Mouse (Mus musculus) mouse embryonic stem cell (cell line): ENCODE measurements at regions not wholly inside any gene's neighbourhood (a gene's known extent, or its start where the extent isn't known, plus 50 kb on each side); places are given as distances from the start of the nearest gene placed in this dataset.

Experiments
- in situ Hi-C, 2 experiments: fragments of 300-500 bp; cut with MboI; formaldehyde crosslinking; loops; 1 replicate in 1 of 2; 3 replicates in 1 of 2; pipeline ENCODE4 v1.14.3; 2019 to 2020; ENCODE audit warnings: low sequenced_read_pairs in 2 of 2, low pct_unique_long_range_greater_than_20kb in 1 of 2, mixed read lengths in 1 of 2; ENCODE audit not compliant: unreplicated experiment in 1 of 2

DNA sequence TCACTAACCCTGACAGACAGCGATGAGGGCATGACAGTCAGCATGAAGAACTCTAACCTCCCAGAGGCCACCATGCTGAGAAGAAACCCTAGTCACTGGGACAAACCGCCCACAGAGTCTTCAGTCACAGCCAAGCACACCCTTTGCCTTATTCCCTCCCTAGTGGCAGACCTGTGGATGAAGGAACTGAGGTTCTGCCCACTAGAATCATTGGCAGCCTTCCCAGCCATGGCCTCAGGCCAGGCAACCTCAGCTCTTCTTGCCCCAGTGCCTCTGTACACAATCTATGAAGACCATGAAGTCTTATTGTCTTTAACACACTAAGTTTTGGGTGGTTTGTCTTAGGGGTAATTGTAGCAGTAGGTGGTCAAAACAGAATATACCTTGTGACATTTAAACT, 219.5 kb downstream of the Rps15a start:
- in situ Hi-C loops = loop anchor here in 1 of 2 experiments (25.0 kb wide), 1 partner anchor 166 kb away; no protein-coding TSS in a partner anchor

DNA sequence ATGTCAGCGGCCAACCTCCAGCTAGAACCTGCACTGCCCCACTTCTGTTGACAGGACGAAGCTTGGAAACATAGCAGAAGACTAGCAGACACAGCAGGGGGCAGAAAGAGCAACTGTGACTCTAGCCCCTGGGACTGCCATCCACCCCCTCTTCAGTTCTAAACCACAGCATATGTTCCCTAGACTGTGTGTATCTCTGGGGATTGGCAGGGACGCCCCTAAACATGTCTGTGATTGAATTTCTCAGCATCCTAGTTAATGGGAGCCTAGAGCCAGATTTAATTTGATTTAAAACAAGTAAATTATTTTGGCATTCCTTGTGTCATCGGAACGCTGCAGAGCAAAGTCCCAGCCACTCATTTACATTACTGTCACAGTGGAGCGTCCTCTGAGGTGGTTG, 228.7 kb downstream of the Rps15a start:
- in situ Hi-C loops = loop anchor here in 1 of 2 experiments (25.0 kb wide), 1 partner anchor 175 kb away; no protein-coding TSS in a partner anchor

DNA sequence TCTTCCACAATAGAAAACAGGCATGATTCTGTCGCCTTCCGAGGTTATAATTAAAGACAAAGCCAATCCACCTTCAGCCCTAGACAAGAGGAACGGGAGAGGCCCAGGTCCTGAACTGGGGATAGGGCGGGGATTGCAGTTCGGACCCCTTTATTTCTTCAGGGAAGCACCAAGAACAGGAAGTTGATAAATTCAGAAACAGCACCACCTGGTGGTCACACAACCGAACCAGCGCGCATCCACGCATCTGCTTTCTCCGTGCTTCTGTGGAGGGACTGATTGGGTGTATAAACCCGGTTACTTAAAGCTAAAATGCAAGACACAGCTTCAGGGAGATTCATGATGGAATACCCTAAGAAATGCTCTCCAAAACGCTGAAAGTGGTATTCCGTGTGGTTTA, 233.2 kb downstream of the Rps15a start:
- in situ Hi-C loops = loop anchor here in 1 of 2 experiments (25.0 kb wide), 1 partner anchor 179 kb away; no protein-coding TSS in a partner anchor

DNA sequence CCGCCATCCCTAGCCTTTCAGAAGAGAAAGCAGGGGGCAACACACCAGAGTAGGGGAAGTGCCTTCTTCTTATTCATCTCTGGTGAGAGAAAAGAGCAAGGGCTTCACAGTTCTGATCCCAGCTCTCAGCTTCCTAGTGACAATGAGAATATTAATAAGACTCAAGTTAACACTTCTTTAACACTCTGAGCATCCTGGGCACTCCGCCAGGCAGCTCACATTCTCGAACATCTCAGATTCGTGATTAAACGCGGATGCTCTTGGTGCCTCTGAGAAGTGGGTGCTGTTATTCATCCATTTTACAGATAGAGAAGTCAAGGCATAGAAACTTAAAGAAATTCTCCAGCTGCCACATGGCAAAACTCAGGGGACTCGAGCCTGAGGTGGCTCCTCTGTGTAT, 237.1 kb downstream of the Rps15a start:
- in situ Hi-C loops = loop anchor here in 1 of 2 experiments (25.0 kb wide), 1 partner anchor 183 kb away; no protein-coding TSS in a partner anchor

DNA sequence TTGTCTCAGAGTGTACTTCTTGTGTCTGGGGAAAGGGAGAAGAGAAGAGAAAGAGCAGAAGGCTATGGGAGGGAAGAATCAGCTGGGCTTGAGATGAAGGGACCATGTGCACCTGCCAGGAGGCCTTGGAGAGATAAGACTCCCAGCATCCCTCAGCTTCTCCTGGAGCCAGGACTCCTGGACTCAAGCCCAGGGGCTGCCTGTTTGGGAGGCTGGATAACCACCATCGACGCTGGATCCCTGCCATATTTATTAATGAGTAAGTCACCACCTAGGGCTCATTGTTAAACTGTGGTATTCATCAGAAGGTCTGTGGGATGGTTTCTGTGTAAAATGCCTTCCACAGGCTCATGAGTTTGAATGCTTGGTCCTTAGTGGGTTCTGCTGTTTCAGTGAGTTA, 240.7 kb downstream of the Rps15a start:
- in situ Hi-C loops = loop anchor here in 1 of 2 experiments (25.0 kb wide), 1 partner anchor 187 kb away; no protein-coding TSS in a partner anchor

DNA sequence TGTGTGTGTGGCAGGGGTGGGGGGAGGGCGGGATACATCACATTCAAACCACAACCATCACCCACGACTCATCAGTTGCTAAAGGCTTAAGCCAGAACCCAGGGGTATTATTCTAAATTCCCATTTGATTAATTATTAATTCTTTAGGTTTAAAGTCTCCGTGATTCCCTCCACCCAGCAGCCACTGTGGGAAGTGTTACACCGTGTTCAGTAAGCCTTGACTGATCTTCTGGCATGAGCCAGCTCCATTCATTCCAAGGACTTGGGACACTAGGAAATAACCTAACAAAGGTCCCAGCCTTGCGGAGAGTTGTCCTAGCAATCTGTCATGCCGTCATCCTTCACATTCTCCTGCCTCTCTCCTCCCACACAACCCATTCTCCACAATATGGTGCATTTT, 256.6 kb downstream of the Rps15a start:
- in situ Hi-C loops = no loop called here

DNA sequence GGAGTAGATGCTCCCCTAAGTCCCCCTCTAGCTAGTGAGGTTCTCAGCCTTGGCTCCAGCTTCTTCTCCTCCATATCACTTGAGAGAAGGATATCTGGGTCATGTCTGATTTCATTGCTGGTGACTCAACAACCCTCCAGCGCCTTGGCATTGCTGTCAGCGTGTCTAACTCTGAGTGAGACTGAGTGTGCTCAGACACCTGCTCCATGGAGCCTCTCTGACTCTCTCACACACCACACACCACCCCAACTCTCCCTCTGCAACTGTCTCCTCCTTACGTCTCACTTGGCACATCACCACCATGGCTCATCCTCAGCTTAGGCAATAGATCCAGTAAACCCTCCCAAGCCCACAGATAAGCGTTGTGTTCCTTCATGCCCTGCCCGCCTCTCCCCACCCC, 260.0 kb downstream of the Rps15a start:
- in situ Hi-C loops = no loop called here

DNA sequence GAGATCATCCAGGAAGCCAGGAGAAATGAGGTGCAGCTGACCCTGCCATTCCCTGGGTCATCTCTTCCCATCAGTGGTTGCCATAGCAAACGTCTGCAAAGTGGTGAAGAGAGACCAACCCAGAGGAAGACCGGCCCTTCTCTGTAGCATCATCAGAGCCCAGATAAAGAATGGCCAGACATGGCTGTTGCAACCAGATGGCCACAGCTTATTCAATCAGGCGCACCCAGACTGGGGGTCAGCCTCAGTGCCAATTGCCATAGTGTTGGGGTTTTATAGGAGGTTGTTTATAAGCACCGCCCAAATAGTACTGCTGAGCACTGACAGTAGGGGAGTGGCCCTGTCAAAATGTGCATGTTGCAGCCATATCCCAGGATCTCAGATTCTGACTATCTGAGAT, 262.3 kb downstream of the Rps15a start:
- in situ Hi-C loops = no loop called here

DNA sequence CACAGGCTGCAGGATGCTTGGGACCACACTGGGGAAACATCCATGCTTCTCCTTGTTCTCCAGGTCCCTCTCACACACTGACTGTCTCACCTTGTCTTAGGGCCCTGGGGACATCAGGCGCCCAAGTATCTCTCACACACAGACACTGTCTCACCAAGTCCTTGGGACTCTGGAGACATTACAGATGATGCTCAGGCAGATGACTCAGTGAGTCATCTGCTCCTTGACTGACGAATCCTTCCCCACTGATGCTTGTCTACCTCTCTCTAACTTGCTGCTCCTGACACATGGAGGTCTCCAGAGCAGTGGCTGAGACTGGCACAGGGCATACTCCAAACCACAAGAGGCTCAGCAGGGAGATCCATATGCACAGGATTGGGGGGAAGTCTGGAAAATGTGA, 263.1 kb downstream of the Rps15a start:
- in situ Hi-C loops = no loop called here

DNA sequence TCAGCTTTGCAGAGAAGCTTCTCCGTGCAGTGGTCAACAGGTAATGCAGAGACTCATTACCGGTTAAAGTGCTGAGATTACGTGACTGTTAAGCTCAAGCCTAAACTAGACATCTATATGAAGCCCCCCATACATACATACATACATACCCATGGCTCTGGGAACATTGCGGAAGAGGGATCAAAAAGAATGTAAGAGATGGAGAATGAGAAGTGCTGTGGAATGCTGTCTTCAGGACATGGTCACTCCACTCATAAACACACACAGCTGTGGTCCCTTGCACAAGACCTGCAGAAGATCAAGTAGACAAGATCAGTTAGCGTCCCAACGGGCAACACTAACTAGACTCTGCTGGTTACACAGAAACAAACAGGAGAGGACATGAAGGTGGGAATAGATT, 265.2 kb downstream of the Rps15a start:
- in situ Hi-C loops = no loop called here

DNA sequence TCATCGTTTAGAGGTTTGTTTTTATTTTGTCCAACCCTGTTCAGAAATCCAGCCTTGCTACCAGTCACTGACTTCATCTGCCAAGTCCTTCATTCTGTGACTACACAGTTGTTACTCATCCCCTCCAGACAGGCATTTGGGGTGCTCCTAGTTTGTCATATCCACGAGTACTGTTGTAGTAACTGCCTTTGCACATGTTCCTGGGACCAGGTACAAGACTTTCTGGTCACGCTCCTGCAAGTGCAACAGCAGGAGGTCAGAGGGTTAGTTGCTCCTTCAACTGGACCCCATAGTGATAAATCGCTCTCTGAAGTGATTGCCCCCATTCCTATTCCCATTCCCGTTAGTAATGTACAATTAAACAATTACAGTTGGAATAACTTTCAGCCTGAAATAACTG, 269.9 kb downstream of the Rps15a start:
- in situ Hi-C loops = no loop called here

DNA sequence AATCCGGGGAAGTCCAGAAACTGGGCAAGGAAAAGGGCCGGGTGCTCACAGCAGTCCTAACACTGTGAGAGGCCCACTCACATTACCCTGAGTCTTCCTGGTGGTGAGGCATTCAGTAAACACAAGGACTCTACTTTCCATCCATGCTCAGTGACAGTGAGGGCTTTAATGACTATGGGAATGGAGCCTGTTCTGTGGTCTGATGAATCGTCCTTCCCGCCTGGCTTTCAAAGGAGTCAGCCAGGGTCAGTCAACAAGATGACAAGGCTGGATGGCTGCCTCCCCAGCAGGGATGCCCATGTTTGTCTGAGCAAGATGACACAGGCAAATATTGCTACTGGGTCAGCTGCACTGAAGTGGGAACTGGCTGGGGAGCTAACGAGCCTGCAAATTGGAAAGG, 273.2 kb downstream of the Rps15a start:
- in situ Hi-C loops = no loop called here

DNA sequence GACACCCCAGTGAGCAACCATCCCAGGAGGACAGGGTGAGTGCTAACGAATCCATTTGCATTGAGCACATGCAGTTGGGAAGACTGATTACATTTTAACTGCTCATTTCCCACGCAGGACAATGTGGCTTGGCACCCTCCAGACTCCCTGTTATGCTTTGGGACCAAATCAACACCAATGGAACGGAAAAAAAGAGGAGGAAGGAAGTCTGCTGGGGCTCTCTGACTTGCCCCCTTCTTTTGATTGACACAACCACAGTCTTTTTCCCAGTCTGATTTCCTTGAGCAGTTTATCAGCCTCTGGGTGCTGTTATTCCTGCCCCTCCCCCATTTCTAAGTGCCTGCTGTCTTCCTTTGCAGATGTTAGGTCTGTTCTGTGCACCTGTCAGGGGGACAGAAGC, 321.0 kb downstream of the Rps15a start:
- in situ Hi-C loops = no loop called here

DNA sequence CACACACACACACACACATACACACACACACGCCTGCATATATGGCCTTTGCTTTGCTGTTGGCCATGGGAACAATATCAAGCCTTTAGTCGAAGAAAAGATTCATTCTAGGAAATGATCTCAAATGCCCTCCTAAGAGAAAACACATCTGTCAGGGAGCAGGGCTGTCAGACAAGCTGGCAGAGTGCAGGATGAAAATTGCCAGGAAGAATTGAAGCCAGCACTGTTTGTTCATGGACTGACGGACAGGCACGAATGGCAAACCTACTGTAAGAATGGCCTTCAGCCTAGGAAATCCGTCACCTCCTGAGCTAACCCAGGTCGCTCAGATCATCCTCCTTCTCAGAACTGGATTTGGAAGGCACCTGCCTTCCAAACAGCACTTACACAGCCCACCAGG, 322.0 kb downstream of the Rps15a start:
- in situ Hi-C loops = no loop called here

DNA sequence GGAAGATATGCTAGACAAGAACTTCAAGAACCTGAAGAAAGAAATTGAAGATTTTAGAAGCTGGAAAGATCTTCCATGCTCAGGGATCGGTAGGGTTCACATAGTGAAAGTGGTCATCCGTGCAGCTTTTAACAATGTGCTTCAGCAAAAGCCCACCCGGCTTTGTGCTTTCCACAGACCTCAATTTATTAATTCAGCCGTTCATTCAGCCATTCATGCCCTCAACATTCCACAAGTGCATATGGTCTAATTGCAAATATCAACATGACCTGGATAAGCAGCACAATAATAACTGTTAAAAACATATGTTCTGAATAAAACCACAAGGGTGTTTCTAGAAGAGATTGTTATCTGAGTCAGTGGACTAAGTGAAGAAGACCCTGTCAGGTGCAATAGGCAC, 323.5 kb downstream of the Rps15a start:
- in situ Hi-C loops = no loop called here

DNA sequence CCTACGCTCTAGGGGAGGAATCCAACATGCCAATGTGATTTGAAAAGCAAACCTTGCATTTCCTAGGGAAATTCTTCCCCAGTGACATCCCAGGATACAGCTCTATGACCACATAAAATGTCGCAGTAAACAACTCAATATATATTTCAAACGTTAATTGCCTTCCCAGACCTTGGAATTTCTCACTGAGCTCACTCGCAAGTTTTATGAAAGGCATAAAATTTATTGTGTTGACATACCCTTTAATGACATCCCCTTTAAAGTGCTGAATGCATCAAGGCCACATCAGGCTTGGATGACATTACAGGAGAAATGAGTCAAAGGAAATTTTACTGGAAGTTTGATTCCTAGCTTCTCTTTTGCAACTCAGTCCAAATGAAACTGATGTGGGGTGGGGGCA, 337.0 kb downstream of the Rps15a start:
- in situ Hi-C loops = no loop called here

DNA sequence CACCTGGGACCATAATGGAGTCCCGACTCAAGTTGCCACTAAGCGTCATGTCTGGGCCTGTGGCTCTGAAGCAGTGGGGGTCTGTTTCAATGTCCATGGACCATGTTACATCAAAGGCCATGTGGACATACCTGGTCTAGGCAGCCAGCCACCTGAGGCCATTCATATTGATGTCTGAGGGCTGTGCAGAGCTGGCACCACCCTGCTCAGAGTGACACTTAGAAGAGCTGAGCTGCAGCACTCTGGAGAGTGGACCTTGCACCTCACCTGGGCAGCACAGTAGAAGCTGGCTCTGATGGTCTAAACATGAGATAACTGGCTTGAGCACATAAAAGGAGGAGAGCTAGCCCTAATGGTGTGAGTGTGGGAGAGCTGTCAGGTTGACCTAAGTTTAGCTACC, 338.1 kb downstream of the Rps15a start:
- in situ Hi-C loops = no loop called here

DNA sequence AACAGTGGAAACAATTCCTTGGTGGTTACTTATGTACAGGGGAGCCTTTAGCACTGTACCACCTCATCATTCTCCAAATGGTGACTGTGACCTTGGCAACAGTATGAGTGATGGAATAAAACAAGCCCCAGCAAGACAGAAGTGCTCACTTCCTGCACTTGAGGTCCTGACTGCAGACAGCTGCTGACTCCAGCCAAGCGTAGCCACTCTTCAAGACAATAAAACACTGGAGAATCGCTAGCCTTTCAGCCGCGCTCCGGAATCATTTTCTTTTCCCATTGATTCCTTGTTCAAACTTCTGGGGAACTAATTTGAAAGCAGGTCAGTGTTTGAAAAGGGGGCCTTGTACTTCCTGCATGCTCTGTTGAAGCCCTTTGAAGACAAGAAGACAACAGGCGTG, 344.2 kb downstream of the Rps15a start:
- in situ Hi-C loops = no loop called here

DNA sequence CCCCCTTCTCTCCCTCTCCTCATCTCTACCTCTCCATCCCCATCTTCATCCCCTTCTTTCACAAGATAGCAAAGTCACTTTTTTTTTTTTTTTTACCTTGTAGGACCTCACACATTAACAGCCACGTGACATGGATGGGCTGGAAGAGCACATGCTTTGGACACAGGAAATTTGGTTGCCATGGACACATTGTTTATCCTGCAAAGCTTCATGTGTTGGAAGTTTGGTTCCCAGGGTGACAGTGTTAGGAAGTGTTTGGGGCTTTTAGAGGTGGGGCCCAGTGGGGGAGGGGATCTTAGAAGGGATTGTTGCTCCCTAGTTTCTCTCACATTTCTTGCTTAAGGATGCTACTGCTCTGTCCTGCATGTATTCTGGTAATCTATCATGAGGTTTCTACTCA, 356.5 kb downstream of the Rps15a start:
- in situ Hi-C loops = no loop called here

DNA sequence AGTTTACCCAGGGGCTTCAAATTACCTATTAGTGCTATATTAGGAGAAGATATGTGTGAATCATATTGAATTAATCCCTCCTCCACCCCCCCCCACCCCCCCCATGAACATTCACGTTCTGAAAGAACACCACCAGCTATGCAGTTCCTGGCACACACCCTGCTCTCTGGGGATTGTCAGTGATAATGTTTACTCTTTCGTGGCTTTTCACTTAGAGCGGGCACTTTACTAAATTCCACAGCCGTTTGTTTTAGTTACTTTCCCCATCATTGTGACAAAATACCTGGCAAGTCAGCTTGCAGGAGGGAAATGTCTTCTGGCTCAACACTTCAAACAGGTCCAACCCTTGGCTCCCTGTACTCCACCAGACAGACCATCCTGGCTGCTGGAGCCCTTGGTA, 359.0 kb downstream of the Rps15a start:
- in situ Hi-C loops = no loop called here

DNA sequence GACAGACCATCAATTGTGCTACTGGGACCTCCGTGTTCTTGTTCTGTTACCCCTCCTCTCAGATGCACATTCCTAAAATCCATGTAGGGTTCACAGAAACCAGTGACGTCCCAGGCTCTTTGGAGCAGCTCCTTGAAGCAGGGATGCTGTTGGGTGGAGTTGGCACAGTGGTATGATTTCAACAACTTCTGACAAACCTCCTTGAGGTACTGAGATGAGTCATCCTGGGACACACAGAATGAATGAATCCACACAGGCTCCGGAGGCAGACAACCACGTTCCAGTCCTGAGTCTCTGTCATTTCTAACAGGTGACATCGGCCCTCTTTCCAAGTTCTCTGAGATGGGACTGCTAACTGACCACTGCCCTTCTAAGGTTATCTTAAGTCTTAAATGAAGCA, 360.2 kb downstream of the Rps15a start:
- in situ Hi-C loops = no loop called here
